Mouse (Mus musculus): ENCODE data around the gene Olfr809. TPM values are rescaled to one million over a fixed set of nuclear protein-coding genes. Genes with fewer than 3 reads are reported as not detected.

Olfr809 gene
- total RNA-seq (2021), result not detected
- long read RNA-seq, result 0 reads

DNA sequence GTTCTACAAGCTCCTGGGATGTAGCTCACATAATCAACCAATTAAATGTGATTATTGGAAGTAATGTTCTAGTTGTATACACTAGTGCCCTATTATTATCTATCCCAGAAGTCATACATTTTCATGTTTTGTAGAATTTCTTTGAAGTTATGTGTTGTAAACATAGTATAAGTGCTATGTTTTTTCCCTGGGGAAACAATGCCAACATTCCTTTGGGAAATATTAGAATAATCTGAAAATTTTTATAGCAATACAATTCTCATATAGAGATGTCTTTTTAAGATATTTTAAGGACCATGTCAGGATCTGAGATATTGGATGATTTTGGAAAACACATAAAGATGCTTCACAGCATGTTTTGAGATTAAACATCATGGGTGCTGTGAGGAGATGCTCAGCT is at the start of gene Olfr809:
Gene Olfr809, plus strand, starts transcription at position 301 of the 400 bp plus-strand sequence.
- DNase-seq (ENCODE audit: low spot score in 2 of 2), result no peak

DNA sequence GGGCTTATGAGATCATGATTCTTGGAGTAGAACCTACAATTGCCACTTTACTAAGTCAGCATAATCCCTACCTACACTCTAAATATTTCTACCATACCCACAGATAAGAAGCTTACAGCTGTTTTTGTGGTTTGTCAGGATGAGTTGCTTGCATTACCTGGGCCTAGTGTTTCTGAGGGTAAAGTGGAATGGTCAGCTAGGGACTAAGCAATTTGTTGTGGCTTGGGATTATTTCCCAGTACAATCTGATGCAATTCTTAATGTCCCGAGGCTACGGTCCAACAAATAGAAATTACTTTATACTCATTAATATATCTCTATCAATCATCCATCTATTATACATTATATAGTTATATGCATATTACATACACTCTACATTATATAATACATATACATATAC is 45.2 kb upstream of the Olfr809 start, which contains the start of gene Olfr805:
Gene Olfr805, minus strand, starts transcription at position 101 of the 400 bp plus-strand sequence.
- no peak for DNase-seq (ENCODE audit: low spot score in 2 of 2)

DNA sequence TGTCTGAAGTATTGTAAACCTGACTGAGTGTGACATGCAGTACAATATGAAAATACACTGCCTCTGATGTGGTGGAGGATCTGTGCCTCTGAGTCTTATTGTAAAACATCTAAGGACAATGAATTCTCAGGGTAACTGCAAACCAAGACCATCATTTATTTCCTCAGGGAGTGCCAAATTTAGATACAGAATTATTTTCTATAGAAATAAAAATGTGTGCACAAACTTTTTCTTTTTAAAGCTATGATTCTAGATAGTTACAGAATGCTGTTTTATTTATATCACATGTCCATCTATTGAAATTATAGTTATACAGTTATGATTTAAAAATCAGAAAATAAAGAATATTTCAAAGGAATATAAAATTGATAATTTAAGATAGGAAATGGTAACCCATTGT is 32.6 kb upstream of the Olfr809 start, which contains the start of gene Olfr806:
Gene Olfr806, minus strand, starts transcription at position 101 of the 400 bp plus-strand sequence.
- no peak for DNase-seq (ENCODE audit: low spot score in 2 of 2)

DNA sequence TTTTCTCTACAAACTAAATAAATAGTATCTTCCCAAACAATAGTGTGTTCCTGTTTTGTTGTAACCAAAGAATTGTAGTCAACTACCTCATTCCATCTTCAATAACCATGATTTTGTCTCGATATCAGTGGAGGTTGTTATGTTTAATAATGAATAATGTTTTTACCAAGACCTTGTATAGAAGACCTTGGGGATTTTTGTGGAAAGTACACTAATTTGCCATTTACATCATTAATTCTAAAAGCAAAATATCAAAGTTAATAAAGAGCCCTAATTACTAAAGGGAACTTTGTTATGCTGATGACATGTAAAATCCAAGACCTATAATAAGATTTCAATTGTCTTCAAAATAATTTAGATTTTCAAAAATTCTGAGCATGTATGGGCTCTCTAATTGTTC is 16.7 kb upstream of the Olfr809 start, which contains the start of gene Olfr807:
Gene Olfr807, minus strand, starts transcription at position 101 of the 400 bp plus-strand sequence.
- no peak for DNase-seq (ENCODE audit: low spot score in 2 of 2)

DNA sequence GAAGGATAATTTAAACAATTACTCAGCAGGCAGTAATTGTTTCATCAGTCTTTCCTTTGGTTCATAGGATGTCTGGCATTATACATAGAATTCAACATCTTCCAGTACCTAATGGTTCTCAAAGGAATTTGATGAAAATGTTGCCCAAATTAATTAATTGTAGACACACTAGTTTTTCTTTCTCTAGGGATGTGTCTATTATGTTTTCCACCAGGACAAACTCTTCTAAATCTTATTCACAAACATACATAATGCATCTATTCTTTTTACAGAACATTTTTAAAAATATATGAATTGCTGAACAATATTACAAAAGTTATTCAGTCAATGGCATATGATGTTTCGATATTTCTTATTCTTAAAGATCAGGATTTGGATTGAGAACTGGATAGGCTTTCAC is 9.3 kb upstream of the Olfr809 start, which contains the start of gene Olfr808:
Gene Olfr808, plus strand, starts transcription at position 301 of the 400 bp plus-strand sequence.
- DNase-seq (ENCODE audit: low spot score in 2 of 2), result no peak

DNA sequence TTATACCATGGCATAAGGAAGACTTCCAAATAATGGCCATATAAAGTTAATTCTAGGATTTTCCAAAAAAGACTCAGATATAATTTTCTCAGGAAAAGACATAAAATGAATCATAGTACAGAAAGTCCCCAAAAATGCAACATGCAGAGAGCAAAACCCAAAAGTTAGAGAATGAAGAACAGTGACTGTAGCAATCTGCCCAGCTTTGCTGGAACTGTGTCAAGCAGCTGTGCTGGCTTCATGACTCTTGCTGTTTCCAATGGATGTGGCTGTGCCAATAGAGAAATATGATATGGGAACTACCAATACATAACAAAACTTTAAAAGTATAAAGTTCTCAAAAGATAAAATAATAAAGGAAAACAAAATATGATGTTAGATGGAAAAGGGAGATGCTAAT is 3.7 kb downstream of the Olfr809 start:
- DNase-seq (ENCODE audit: low spot score in 2 of 2), result no peak

DNA sequence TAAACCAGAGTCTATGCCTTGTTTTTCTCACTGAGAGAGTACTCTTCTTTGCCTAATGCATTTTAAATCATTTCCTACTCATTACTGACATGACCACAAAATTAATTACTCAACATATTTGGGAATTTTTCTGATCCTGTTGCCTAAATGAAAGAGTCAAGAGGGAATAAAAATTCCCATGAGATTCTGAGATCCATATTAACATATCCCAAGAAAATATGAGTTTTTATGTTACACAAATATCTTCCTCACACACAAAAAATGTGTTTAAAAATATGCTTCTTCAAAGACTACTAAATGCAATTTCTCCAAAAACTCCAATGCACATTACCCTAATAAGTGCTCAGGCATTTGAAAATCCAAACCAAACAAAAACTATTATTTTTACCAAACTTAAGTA is 20.4 kb downstream of the Olfr809 start, which contains the start of gene Olfr810:
Gene Olfr810, minus strand, starts transcription at position 101 of the 400 bp plus-strand sequence.
- DNase-seq (ENCODE audit: low spot score in 2 of 2), result no peak

DNA sequence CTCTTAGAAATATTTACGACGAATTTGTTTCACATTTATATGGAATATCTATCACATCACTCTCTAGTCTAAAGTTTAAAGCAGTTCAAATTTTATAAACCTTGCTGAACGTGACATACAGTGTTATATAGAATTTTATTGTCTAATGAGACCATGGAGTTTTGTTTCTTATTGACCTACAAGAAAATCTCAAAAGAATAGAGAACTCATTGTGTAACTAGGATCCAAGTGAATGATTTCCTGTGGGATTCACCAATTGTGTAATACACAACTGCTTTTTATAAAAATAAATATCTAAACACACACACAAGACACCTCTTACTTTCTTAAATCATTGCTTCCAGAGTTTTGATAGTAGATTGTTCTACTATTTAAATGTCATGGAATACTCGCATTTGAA is 29.9 kb downstream of the Olfr809 start, which contains the start of gene Olfr811:
Gene Olfr811, minus strand, starts transcription at position 101 of the 400 bp plus-strand sequence.
- no peak for DNase-seq (ENCODE audit: low spot score in 2 of 2)

Small RNA genes within 50 kb of the gene (microRNA-seq; reads per million reads assigned to microRNA genes)
- 0 reads per million in 2 experiments for gene Gm24485

Other genes with a start within 250 kb of the Olfr809 start
- not detected for gene Olfr792, start 235.5 kb upstream of the Olfr809 start, total RNA-seq (2021)
- not detected for gene Olfr794, start 207.0 kb upstream of the Olfr809 start, total RNA-seq (2021)
- gene Olfr796, start 162.1 kb upstream of the Olfr809 start, total RNA-seq (2021), result not detected
- gene Olfr798, start 146.7 kb upstream of the Olfr809 start, total RNA-seq (2021), result not detected
- not detected for gene Olfr799, start 137.2 kb upstream of the Olfr809 start, total RNA-seq (2021)
- not detected for gene Olfr800, start 116.9 kb upstream of the Olfr809 start, total RNA-seq (2021)
- gene Olfr801, start 100.8 kb upstream of the Olfr809 start, total RNA-seq (2021), result not detected
- under 1 TPM; 0.09 TPM for gene Olfr802, start 86.5 kb upstream of the Olfr809 start, total RNA-seq (2021)
- gene Olfr803, start 80.4 kb upstream of the Olfr809 start, total RNA-seq (2021), result not detected
- not detected for gene Olfr804, start 71.4 kb upstream of the Olfr809 start, total RNA-seq (2021)
- gene Olfr805, start 45.3 kb upstream of the Olfr809 start, total RNA-seq (2021), result not detected
- not detected for gene Olfr806, start 32.7 kb upstream of the Olfr809 start, total RNA-seq (2021)
- not detected for gene Olfr807, start 16.8 kb upstream of the Olfr809 start, total RNA-seq (2021)
- not detected for gene Olfr808, start 9.2 kb upstream of the Olfr809 start, total RNA-seq (2021)
- not detected for gene Olfr810, start 20.3 kb downstream of the Olfr809 start, total RNA-seq (2021)
- not detected for gene Olfr811, start 29.8 kb downstream of the Olfr809 start, total RNA-seq (2021)
- gene Olfr812, start 71.5 kb downstream of the Olfr809 start, total RNA-seq (2021), result not detected
- not detected for gene Olfr813, start 80.7 kb downstream of the Olfr809 start, total RNA-seq (2021)
- not detected for gene Olfr814, start 105.2 kb downstream of the Olfr809 start, total RNA-seq (2021)
- gene Olfr815, start 131.2 kb downstream of the Olfr809 start, total RNA-seq (2021), result not detected
- gene Olfr816, start 141.0 kb downstream of the Olfr809 start, total RNA-seq (2021), result not detected
- not detected for gene Olfr818, start 174.5 kb downstream of the Olfr809 start, total RNA-seq (2021)
- not detected for gene Olfr819, start 192.6 kb downstream of the Olfr809 start, total RNA-seq (2021)
- gene Olfr247, start 201.5 kb downstream of the Olfr809 start, total RNA-seq (2021), result not detected
- not detected for gene Gm10310, start 210.4 kb downstream of the Olfr809 start, total RNA-seq (2021)
- not detected for gene Olfr820, start 238.0 kb downstream of the Olfr809 start, total RNA-seq (2021)